Mouse (Mus musculus) lung, adult 18-20 months (tissue): ENCODE results near the gene Neurl1a.
"Not testable (repeated sequence)": the region's sequence is repeated elsewhere in the genome, so short reads cannot be mapped to it uniquely, and the experiment has no call there.

ENCODE experiments used
- DNase-seq, 2 experiments: peaks; one replicate each; pipeline ENCODE4 v3.0.0; 2022; ENCODE audit warnings: mixed read lengths in 2 of 2

Gene Neurl1a

DNA sequence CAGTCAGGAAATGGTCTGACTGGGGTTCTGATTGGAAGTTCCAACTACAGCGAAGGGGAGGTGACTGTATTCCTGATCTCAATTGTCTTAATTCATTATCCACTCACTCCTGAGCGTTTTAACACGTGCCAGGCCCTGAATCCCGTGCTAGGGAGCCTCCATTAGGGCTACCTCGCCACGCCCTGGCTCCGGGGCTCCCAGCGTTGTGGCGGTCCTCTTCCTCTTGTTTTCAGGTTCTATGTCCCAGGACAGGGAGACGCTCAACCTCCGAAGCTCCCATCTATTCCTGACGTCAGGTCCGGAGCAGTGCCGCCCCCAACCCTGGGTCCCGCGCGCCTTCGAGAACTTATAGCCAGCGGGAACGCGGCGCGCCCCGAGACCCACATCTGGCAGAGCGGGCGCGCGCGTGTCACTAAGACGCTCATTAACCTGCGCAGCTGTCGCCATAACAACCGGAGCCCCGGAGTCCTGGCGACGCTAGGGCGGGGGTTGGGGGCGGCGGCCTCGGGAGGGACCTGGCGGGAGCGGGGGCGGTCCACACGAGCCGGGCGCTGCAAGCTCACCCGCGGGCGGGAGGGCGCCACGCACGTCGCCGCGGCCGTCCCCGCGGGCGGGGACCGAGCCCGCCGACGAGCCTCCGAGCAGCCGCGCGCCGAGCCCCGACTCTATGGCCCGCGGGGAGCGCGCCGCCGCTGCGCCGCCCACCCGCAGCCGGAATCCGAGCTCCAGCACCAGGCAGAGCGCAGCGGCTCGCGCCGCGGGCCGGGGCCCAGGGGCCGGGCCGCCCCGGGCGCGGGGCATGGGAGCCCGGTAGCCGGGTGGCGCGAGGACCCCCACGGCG is at the start of gene Neurl1a:
TSS of gene Neurl1a (plus strand) at position 390 of the 841 bp plus-strand sequence.
- DNase-seq = peak; percentile 47 to 68

DNA sequence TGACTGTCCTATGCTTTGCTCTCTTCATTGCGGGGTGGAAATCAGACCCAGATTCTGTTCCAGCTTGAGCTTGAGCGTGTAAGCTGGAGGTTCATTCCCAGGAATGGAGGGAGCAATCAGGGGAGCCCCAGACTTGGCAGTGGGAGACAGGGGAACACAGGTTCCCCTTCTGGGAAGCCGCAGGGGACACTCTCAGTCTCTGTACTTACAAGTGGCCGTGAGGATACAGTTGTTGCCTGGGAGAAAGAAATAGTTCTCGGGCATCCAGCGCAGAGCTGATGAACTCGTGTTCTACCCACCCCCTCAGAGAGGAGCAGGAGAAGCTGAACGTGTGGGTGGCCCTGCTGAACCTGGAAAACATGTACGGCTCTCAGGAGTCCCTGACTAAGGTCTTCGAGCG is 49.8 kb upstream of the Neurl1a start:
- DNase-seq = no peak

DNA sequence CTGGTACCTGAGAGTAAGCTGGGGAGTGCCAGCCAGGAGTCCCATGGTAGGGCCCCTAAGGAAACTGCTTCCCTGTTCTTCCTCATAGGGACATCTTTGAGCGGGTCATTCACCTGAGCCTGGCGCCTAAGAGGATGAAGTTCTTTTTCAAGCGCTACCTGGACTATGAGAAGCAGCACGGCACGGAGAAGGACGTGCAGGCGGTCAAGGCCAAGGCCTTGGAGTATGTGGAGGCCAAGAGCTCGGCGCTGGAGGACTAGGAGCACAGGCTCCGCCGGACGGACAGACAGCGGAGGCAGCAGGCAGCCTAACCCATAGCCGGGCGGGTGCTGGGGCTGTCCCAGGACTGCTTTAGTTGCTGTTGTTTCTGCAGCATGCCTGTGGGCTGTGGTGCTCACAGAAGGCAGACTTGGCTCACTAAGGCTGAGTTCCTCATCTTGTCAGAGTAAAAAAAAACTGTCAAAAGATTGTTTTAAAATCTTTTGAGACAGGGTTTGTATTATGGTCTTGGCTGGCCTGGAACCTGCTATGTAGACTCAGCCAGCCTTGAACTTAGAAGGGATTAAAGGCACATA is 48.0 kb upstream of the Neurl1a start:
- DNase-seq = no peak

DNA sequence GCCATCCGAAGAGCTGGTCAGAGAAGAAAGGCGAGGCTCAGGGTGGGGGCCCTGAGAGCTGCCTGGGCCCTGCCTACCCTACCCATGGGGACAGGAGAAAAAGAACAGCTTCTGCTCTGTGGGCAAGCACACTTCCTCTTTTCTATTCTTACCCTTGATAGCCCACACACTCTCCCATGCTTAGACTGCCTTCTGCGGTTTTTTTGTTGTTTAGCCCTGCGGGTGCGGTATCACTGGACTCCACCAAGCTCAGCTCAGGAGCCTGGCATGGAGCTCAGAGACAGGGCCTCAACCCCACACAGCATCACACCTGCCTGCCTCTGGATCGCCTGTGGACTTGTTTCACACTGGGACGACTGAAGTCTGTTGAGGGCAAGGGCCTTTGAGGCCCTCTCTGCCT is 45.5 kb upstream of the Neurl1a start:
- DNase-seq = peak; percentile 14 to 26

DNA sequence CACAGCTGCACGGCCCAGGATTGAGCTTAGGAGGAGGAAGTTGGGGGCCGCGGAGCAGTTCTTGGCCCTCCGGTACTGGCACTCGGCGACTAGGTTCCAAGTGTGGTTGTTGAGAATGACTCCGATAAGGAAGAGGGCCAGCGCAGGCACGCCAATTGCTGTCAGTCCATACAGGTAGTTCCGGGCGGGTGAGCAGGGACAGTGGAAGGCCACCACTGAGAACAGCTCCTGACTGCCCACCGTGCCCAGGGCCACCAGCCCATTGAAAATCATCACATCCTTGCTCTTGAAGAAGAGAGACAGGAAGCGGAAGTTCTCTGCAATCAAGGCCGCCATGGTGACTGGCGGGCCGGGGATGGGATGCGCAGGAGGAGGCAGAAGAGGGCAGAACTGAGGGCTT is 43.1 kb upstream of the Neurl1a start:
- DNase-seq = no peak

DNA sequence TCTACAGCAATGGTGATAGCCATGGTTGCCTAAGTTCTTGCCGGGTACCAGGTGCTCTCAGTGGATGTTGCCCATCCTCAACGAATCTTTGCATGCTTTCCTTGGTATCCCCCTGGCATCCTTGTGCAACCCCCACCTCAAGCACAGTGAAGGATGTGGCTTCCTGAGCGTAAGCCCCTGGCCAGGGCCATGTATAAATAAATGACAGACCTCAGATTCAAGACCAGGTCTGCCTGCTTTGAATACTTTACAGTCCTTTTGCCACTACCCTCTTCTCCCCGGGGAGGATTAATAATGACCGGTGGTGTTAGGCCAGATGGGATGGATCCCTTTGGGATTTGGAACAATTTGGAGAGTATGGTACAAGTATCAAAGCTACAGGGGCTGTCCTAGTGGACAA is 42.5 kb upstream of the Neurl1a start:
- no peak for DNase-seq

DNA sequence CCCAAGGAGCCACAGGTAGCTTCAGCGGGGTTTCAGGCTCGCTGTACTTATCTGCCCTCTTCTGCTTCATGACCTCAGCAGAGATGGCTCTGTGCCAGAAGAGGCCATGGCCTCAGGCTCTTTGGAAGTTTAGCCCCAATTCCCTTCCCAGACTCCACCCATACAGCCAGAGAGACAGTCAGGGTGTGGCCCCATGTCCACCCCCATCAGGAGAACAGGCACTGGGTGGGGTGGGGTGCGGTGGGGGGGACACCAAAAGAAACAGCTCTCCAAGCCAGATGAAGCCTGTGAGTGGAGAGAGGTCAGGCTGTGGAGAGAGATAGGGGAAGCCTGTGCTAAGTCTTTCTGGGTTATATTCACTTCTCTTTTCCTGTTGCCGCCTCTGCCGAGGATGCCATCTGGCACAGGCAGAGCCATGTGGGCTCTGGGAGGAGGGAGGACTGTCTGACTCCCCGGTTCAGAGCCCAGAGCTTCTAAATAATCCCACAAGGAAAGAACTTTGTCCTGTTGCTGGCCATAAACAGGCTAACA is 41.5 kb upstream of the Neurl1a start:
- DNase-seq = peak; percentile 70 to 77

DNA sequence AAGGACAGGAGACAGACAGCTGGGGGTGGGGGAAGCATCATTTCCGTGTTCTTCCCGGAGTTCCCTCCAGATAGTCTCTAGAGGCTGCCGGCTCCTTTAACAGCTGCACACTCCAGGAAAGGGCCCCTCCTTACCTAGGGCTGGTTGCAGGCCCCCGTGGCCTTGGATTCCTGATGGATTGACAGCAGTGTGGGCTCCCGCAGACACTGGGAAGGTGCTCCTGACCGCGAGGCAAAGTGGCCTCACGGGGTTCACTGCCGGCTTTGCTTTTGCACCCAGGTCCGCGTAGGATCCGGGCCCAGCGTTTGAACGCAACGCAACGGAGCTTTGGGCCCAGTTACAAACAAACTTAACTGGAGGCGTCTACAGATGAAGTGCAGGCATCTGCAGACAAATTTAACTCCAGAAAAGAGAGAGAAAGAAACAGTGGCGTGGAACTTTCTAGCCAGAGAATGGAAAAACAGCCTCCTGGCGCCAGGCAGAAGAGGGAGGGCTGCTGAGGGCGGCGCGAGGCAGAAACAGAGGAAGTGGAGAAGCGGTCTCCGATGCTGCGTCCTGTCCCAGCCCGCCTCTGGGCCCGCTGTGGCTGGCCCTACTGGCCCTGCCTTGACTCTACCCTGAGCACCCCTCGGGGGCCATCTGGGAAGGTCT is 40.7 kb upstream of the Neurl1a start, which contains the start of gene Calhm2:
TSS of gene Calhm2 (minus strand) at position 524 of the 651 bp plus-strand sequence.
- DNase-seq = peak; percentile 60 to 64

DNA sequence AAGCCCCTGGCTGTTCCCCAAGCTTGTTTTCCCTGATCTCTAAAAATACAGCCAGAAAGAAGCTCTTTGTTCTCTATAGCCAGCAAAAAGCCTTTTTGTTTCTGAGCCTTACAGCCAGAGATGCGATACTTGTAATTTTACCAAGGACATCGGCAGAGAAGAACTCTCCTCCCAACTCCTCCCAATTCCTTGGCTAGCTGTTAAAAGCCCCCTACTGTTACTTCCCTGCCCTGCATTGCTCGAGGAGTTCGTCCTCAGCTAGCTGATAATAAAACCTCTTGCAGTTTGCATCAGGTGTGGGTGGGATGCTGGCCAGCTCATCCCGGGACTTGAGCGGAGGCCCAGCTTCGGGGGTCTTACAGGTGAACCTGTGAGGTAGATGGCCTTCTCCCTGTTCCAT is 39.0 kb upstream of the Neurl1a start:
- DNase-seq = not testable (repeated sequence)

DNA sequence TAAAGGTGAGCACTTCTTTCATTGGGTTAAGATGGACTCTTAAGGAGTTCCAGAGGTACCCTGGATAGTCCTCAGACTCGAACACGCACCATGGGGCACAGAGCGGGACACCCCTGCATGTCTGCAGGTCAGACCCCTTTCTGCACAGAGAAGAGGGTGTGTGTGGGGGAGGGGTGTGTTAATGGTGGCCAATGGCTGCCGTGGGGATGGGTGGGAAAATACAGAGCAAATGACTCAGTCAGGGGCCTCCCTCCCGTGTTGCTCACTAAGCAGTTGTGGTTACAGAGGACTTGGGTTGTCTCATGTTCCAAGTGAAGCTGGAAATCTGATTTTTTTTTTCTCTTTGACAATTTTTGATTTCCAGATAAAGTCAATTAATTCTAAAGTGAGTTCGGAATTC is 36.2 kb upstream of the Neurl1a start:
- DNase-seq = no peak

DNA sequence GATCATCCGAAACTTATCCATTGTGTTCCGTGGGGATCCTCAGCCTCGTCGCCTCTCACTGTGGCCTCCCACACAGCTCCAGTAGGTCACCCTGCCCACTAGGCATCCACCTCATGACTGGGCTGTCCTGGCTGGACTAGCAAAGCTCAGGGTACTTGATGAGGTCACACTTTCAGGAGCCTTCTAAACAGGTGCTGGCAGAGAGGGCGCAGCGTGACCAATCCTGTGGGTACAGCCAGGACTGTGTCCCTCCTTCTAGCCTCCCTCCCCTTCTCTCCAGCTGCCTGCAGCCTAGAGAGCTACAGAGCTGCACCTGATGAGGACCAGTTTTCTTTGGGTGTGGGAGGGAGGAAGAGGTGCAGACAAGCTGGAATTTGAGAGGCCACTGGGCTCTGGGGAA is 34.5 kb upstream of the Neurl1a start, which contains the start of gene Calhm1:
TSS of gene Calhm1 (minus strand) at position 101 of the 400 bp plus-strand sequence.
- DNase-seq = no peak

DNA sequence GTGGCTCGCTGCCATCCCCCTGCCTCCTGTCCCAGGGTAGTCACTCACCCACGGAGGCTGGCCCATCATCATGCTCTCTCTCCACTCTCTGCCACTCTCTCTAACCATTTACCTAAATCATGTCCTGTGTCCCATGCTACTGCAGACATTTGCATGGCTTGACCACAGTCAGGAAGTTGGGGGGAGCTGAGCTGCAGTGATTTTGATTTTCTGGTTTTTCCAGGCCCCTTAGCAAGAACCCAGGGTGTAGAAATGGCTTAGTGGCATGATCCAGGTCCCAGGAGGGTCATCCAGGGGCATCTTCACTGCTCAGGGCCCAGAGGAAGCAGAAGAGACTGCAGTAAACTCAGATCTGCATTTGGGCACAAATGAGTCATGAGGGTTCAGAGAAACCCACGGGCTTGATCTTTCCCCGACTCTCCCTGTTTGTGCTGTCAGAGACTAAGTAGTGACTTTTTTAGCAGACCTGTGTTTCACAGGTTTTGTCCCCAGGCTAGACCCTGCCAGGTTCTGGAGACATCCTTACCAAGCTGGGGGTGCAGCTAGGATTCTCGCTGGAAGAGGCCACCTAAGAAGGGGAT is 30.3 kb upstream of the Neurl1a start:
- no peak for DNase-seq

DNA sequence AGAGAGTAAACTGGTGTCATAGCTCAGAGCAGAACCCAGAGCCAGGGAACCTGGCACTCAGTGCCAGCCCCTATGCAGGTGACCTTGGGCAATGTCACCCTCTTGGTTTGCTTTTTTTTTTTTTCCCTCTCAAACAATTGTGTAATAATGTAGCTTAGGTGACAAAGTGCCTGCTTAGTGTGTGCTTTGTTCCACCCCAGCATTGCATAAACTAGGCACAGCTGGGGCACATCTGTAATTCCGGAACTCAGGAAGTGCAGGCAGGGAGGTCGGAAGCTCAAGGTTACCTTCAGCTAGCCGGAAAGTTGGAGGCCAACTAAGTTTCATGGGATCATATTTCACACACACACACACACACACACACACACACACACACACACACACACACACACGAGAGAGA is 28.8 kb upstream of the Neurl1a start:
- peak in 1 of 2 experiments; percentile 51 for DNase-seq

DNA sequence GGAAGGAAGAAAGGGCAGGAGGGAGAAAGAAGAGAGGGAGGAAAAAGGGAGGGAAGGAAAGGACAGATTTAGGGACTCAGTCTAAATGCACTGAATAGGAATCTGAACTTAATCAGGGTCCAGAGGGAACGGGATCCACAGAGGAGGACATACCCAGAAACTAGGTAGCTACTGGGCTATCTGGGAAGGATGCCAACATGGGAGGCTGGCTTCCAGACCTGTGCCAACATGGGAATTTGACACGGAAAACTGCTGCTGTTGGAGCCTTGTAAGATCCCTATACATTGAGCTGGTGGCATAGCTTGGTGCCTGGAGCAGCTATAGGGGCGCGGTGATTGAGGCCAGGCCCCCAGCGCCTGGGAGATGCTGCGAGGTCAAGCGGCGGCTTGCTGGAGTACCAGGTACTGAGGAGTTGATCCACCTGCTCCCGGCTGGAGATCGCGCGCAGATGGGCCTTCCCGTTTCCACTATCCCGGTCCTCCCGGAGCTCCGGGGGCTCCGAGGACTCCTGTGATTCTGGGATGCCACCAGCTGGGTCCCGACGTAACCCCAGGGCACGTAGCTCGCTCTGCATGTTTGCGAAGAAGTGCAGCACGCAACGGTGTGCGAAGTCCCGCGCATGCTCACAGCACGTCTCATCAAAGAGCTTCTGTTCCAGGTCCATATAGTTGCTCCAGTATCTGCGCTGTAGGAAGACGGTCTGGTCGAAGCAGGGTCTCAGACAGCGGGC is 27.1 kb upstream of the Neurl1a start:
- no peak for DNase-seq

DNA sequence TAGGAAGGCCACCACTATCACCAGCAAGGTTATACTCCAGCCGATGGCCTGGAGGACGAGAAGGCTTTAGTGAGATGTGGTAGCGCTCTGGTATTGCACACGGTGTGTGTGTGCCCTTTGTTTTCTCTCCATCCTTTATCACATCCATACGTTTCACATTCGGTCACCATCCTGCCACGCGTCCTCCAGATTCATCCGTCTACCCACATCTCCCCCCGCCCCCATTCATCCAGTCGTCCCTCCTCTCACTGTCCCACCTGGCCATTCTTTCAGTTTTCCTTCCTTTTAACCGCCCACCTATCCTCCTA is 26.6 kb upstream of the Neurl1a start:
- DNase-seq = no peak

DNA sequence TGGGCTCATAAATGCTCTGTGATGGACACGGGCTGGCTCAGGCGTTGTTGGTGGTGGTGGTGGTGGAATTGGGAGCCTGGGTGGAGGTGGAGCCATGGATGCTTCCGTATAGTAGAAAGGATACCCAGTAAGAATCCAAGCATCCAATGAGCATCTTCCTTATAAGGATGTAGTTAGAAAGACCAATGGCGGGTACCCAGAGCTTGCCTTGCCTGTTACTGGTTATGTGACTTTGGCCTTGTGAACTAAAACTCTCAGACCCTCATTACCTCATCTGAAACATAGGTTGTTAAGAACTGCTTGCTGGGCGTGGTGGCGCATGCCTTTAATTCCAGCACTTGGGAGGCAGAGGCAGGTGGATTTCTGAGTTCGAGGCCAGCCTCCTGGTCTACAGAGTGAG is 24.9 kb upstream of the Neurl1a start:
- no peak for DNase-seq

DNA sequence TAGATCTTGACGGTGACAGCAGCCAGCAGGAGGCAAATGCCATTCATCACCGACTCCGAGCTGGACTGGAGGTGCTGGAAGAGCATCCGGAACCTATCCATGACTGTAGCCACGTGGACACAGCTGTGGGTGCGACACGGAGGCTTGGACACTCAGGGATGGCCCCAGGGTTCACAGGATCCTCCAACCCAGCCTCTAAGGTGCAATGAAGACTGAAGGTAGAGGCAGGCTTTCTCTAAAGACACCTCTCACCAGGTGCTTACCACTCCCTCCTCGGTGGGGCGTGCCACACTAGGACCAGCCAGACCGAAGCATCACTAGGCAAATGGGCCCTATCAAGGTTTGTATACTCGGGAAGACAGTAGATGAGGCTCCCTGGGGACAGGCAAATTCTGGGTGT is 21.0 kb upstream of the Neurl1a start, which contains the start of gene Calhm3:
TSS of gene Calhm3 (minus strand) at position 101 of the 400 bp plus-strand sequence.
- no peak for DNase-seq

DNA sequence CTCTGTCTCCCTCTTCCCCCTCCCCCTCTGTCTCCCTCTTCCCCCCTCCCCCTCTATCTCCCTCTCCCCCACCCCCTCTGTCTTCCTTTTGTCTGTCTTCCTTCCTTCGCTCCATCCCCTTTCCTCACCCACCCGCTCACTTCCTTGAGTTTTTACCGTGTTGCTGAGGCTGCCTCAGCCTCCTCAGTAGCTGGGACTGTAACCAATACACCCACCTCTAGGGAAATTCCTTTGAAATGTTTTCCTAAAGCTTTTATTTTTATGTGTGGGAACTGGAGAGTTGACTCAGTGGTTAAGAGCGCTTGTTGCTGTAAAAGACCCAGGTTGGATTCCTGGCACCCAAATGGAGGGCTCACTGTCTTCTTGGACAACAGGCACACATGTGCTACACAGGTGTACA is 17.0 kb upstream of the Neurl1a start:
- no peak for DNase-seq

DNA sequence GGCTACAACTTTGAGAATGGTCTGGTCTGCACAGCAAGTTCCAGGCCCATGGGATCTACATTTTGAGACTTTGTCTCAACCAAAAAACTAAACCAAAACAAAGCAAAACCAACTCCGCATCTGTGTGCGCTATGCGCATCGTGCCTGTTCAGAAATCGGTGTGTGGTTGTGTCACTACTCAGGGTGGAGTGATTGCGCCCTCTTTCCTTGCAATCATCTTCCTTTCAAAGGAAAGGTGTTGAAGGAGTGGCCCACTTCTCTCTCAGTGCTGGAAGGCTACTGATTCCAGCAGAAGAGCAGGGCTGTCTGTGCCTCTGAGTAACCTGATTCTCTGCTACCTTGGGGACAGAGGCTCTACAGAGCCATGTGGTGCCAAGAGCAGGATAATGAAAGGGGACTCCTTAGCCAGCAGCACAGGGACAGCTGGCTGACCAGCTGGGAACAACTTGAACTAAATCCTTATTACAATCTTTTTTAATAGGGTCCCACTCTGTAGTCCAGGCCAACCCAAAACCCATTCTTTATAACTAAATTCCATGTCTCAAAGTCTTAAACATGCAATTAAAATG is 15.4 kb upstream of the Neurl1a start:
- DNase-seq = no peak

DNA sequence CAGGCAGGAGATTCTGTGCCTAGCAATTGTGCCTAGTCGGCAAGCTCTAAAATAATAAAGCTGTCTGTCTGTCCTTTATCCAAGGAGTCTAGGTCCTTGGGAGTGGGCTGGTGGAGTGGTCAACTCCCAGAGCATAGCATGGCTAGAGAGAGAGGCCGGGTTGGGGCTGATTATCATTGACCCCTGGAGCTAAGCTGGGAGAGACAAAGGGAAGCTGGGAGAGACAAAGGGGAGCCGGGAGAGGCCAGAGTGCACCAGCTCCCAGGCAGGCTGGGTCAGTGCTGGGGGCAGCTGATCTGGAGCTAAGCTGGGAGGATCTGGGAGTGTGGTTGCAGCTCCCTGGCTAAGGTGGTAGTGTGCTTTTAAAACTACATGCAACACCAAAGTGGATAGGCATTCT is 11.9 kb upstream of the Neurl1a start:
- DNase-seq = no peak

DNA sequence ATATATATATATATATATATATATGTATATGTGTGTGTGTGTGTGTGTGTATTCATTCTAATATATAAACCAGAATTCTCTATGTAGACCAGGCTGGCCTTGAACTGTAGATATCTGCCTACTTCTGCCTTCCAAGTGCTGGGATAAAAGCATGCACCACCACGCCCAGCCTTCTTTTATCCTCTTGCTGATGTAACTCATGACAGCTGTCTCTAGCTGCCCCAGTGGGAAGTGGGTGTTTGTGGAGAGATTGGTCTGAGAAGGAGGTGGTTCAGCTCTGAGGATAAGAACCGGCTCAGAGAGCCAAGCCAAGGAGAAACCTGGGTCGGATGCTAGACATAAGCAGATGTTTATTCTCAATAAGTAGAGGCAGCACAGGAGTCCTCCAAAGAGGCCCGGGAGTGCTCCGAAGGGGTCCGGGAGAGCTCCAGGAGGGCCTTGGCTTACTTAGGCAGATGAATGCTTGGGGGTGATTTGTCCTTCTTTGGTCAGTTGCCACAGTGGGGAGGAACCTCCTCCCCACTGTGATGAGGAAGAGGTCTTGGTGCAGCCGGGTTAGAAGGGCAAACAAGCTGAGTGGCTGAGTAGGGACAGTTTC is 10.9 kb upstream of the Neurl1a start:
- no peak for DNase-seq

DNA sequence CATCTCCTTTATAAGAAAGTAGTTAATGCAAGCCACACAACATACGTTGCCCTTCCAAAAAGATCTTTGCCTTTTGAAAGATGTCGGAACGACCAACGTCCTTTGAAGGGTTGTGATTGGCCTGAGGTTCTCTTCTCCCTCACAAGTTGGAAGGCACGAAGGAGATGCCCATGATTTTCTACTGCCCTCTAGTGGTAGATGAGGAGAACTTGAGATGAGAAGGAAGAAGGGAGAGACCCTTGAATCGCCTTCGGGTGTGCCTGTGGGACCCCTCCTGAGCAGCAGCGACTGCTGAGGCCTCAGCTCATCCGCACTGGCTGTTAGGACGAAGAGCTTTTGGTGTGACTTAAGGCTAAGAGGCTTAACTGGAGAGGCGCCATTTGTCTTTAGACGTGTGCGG is 10.4 kb upstream of the Neurl1a start:
- DNase-seq = peak in 1 of 2 experiments; percentile 28
